Mouse (Mus musculus) layer of hippocampus, adult 11-12 months (tissue): Measurements from ENCODE around the gene Olfr50.

ENCODE experiments used
- DNase-seq: peaks from one replicate; pipeline ENCODE4 v3.0.0; 2022; ENCODE audit warnings: low spot score

Gene Olfr50

DNA sequence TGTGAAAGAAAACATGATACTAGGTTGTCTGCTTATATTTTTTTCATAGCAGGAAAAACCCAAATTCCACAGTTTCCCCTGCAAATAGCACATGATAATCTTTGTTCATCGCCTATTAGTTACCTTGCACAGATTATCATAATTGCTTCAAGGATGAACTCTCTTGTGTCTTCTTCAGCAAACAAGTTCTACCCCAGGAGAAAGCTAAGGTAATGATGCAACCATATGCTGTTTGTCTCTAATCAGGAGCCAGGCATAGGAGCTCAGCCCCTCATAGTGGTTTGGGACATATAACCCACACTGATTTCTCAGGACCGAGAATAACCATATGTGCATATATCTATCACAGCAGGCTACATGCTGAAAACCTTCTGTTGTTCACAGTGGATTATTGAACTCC is at the start of gene Olfr50:
Gene Olfr50 (plus strand): TSS at position 301 of the 400 bp plus-strand sequence.
- no peak for DNase-seq

DNA sequence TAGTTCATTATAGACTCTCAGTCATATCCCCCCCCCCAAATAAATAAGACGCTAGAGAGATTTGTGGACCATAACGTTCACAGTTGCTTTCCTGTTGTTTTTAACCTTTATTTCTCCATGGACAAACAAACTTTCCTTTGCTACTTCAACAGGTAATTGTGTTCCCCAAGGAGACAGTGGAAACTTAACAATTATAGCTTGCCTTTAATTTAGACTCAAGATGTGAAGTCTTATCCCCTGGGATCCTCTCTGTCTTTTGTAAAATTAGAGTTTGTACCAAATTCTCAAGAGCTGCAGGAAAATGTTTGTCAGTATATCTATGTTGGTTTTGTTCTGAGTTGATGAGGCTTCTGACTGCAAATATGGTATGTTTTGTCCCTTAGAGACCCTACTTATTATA is 6.4 kb upstream of the Olfr50 start, which contains the start of gene Olfr348:
Gene Olfr348 (plus strand): TSS at position 301 of the 400 bp plus-strand sequence.
- no peak for DNase-seq

DNA sequence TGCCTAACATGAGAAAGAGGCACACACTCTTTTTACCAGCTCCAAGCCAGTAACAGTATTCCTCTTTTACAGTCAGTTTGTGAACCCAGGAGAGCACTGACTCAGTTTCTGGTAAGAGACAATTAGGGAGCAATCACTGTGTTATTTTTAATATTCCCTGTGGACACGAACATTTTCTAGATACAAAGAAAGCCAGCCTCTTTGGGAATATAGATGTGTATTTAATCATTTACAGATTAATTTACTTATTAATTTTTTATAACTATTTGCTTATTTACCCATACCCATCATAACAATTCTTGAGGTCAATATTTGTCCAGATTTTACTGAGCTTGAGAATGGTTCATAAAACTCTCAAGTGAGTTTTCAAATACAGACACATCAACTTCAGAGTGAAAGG is 26.6 kb downstream of the Olfr50 start, which contains the start of gene Olfr3:
Gene Olfr3 (minus strand): TSS at position 101 of the 400 bp plus-strand sequence.
- no peak for DNase-seq

DNA sequence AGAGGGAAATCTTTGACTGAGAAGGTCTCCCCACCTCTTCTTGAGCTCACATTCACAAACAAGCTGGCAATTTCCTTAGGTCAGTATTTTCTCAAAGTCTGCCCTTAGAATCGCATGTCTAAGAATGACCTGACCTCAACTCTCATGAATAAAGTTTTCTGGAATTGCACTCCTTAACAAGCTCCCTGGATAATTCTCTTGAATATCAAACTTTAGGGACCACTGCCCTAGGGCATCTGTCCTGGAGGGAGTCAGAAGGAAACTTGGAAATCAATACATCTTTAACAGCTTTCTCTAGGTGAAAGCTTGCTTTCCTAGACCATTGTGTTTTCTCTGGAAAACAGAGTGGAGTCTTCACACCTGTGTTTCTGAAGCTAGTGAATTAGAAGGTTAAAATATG is 55.7 kb downstream of the Olfr50 start, which contains the start of gene Olfr350:
Gene Olfr350 (plus strand): TSS at position 301 of the 400 bp plus-strand sequence.
- DNase-seq = no peak
